Mouse (Mus musculus) intestine, embryonic 16.5 days (tissue): ENCODE results near the gene Hist1h2bb. TPM values are rescaled to one million over a fixed set of nuclear protein-coding genes. Genes with fewer than 3 reads are reported as not detected.
"Not testable (repeated sequence)": the region's sequence is repeated elsewhere in the genome, so short reads cannot be mapped to it uniquely, and the experiment has no call there.

Experiments used
- ATAC-seq: fragments of 200-750 bp; cut with Nextera tagmentation; 2 replicates; pipeline ENCODE4 v1.8.0; 2017; ENCODE audit warnings: moderate TSS enrichment, moderate library complexity
- H3K27ac ChIP-seq: fragments of 300-500 bp; sonication (generic); 2 replicates; pipeline ENCODE4 v1.5.1; 2014; ENCODE audit warnings: mild to moderate bottlenecking, low read length
- H3K27me3 ChIP-seq: fragments of 300-500 bp; sonication (generic); replicated peaks from 2 replicates; pipeline ENCODE4 v1.6.1; 2014; ENCODE audit warnings: low read length, control low read depth, mixed read lengths; ENCODE audit not compliant: control insufficient read depth, insufficient read depth
- H3K36me3 ChIP-seq: fragments of 300-500 bp; sonication (generic); 2 replicates; pipeline ENCODE4 v1.6.1; 2014; ENCODE audit warnings: low read length, control low read depth; ENCODE audit not compliant: control insufficient read depth, insufficient read depth
- H3K4me1 ChIP-seq: fragments of 300-500 bp; sonication (generic); 2 replicates; pipeline ENCODE4 v1.6.1; 2014; ENCODE audit warnings: low read length, control low read depth, mixed read lengths; ENCODE audit not compliant: control insufficient read depth, insufficient read depth
- H3K4me2 ChIP-seq: fragments of 300-500 bp; sonication (generic); 2 replicates; pipeline ENCODE4 v1.6.1; 2014; ENCODE audit warnings: low read depth, low read length, control low read depth
- H3K4me3 ChIP-seq: fragments of 300-500 bp; sonication (generic); 2 replicates; pipeline ENCODE4 v1.5.1; 2014; ENCODE audit warnings: mild to moderate bottlenecking, low read length
- H3K9ac ChIP-seq: fragments of 300-500 bp; sonication (generic); 2 replicates; pipeline ENCODE4 v1.6.1; 2014; ENCODE audit warnings: low read depth, low read length
- H3K9me3 ChIP-seq: fragments of 300-500 bp; sonication (generic); 2 replicates; pipeline ENCODE4 v1.6.1; 2016; ENCODE audit warnings: low read length, control low read depth; ENCODE audit not compliant: control insufficient read depth
- WGBS: fragments of 180-500 bp; shearing (Covaris S2); extraction: QIAGEN DNeasy Blood & Tissue Kit; methylation state at CpG from one replicate; pipeline ENCODE4 v1.1.7; 2014; 5-methylcytosine and 5-hydroxymethylcytosine counted together
- microRNA-seq: library from miRNA; unstranded; fragments of <30 nt; microRNA quantifications from one replicate; pipeline ENCODE4, GENCODE M21; 2016
- polyA plus RNA-seq: library from polyadenylated mRNA; unstranded; fragments of >200 nt; fragmentation: Nextera tagmentation; extraction: Ambion mirVana; gene quantifications from 2 replicates; pipeline ENCODE4 v1.2.1, GENCODE M21; 2015

The Hist1h2bb gene
- polyA plus RNA-seq, 1 experiment from 2014 or later, result 2.0 TPM

DNA sequence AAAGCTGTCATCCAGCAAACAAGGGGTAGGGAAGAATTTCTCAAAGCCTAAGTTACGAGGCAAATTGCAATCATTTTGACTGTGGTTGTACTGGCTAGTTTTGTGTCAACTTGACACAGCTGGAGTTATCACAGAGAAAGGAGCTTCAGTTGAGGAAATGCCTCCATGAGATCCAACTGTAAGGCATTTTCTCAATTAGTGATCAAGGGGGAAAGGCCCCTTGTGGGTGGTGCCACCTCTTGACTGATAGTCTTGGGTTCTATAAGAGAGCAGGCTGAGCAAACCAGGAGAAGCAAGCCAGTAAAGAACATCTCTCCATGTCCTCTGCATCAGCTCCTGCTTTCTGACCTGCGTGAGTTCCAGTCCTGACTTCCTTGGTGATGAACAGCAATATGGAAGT, 23.1 kb downstream of the Hist1h2bb start, which contains the start of gene Trim38:
Gene Trim38 (plus strand): TSS at position 301 of the 400 bp plus-strand sequence.
- not testable (repeated sequence) for H3K4me1 ChIP-seq, H3K9me3 ChIP-seq, ATAC-seq, H3K9ac ChIP-seq, H3K4me3 ChIP-seq, H3K4me2 ChIP-seq, H3K36me3 ChIP-seq, H3K27me3 ChIP-seq, H3K27ac ChIP-seq
- WGBS, result 93% methylated on average over 2 of the region's 2 CpGs

GRCm38 (mm10) chr13:23772561-23773313, 26.2 kb downstream of the Hist1h2bb start:
- peak; percentile 91 for ATAC-seq
- no peaks in the 10 kb centered on the region for H3K36me3 ChIP-seq
- no peaks in the 10 kb centered on the region for H3K27me3 ChIP-seq
- H3K4me1 ChIP-seq, result no peaks in the 10 kb centered on the region
- no peak overlapping the region for H3K9ac ChIP-seq
- H3K4me2 ChIP-seq, result peak overlapping the region; percentile 37
- H3K4me3 ChIP-seq, result peak overlapping the region; percentile 7
- H3K27ac ChIP-seq, result no peak overlapping the region
- WGBS, result 23% methylated on average over 21 of the region's 21 CpGs
- H3K9me3 ChIP-seq, result no peaks in the 10 kb centered on the region

GRCm38 (mm10) chr13:23778339-23778738, 31.8 kb downstream of the Hist1h2bb start:
- ATAC-seq, result no peak
- H3K27me3 ChIP-seq, result no peaks in the 10 kb centered on the region
- H3K4me2 ChIP-seq, result no peak overlapping the region
- no peak overlapping the region for H3K9ac ChIP-seq
- H3K36me3 ChIP-seq, result no peaks in the 10 kb centered on the region
- no peaks in the 10 kb centered on the region for H3K9me3 ChIP-seq
- H3K4me1 ChIP-seq, result no peaks in the 10 kb centered on the region
- H3K27ac ChIP-seq, result no peak overlapping the region
- no peak overlapping the region for H3K4me3 ChIP-seq
- WGBS, result 95% methylated on average over 7 of the region's 7 CpGs

DNA sequence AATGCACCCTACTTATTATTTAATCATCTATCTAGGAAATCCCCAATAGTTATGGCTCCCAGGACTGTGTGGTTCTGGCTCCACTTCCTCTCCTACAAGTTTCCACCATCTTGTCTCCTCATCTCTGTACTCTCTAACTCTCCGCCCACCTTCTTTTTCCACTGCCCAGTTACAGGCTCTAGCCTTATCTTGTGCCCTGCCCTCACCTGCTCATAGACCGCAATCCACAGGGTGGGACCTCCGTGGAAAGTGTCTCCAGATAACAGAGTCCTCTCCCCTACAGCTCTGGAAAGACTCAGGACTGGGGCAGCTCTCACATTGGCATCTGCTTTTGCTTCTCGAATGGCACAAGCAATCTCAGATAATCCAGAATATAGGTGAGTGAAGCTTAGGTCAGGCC, 32.5 kb downstream of the Hist1h2bb start:
- H3K36me3 ChIP-seq, result no peaks in the 10 kb centered on the region
- H3K9ac ChIP-seq, result no peak overlapping the region
- no peak overlapping the region for H3K4me3 ChIP-seq
- H3K4me1 ChIP-seq, result no peaks in the 10 kb centered on the region
- no peak overlapping the region for H3K4me2 ChIP-seq
- H3K27ac ChIP-seq, result no peak overlapping the region
- ATAC-seq, result no peak
- no peaks in the 10 kb centered on the region for H3K9me3 ChIP-seq
- WGBS, result 71% methylated on average over 4 of the region's 4 CpGs
- H3K27me3 ChIP-seq, result no peaks in the 10 kb centered on the region

DNA sequence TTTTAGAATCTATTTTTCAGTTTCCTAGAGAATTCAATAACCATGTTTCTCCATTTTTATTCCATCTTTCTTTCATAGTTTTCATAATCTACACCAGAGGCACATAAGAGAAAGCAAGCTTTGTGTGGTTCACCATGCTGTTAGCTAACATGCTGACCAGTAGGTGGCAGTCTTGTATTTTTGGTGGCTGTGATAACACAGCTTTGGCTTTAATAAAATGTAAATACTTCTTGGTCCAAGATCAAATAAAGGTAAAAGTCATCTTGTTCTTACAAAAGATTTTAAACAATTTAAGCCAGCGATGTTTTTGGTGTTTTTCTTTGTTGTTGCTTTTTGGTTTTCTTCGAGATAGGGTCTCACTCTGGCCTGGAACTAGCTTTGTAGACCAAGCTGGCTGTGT, 46.0 kb downstream of the Hist1h2bb start:
- 43% methylated on average over 2 of the region's 2 CpGs for WGBS
- no peak overlapping the region for H3K9ac ChIP-seq
- H3K27me3 ChIP-seq, result no peaks in the 10 kb centered on the region
- no peak overlapping the region for H3K27ac ChIP-seq
- no peak overlapping the region for H3K4me3 ChIP-seq
- no peak for ATAC-seq
- H3K4me1 ChIP-seq, result no peaks in the 10 kb centered on the region
- no peaks in the 10 kb centered on the region for H3K36me3 ChIP-seq
- no peak overlapping the region for H3K4me2 ChIP-seq
- H3K9me3 ChIP-seq, result no peaks in the 10 kb centered on the region

Small RNA genes lying within 50 kb of the gene (microRNA-seq; reads per million reads assigned to microRNA genes)
- gene Gm44314 (not detected), gene Gm44484 (not detected)

Other genes with a start within 250 kb of the Hist1h2bb start
- 3.5 and 3.7 TPM in 2 replicates for gene Hist1h4h, start 215.7 kb upstream of the Hist1h2bb start, polyA plus RNA-seq
- gene Hist1h2af, start 212.8 kb upstream of the Hist1h2bb start, polyA plus RNA-seq, result 2.5 and 3.6 TPM in 2 replicates
- 2.6 and 3.7 TPM in 2 replicates for gene Hist1h3g, start 211.3 kb upstream of the Hist1h2bb start, polyA plus RNA-seq
- gene Hist1h2bh, start 203.3 kb upstream of the Hist1h2bb start, polyA plus RNA-seq, result 0.65 and 0.94 TPM in 2 replicates
- 0.44 and 0.60 TPM in 2 replicates for gene Hist1h3f, start 202.7 kb upstream of the Hist1h2bb start, polyA plus RNA-seq
- 0.68 and 0.98 TPM in 2 replicates for gene Hist1h4f, start 195.1 kb upstream of the Hist1h2bb start, polyA plus RNA-seq
- gene Hist1h1d, start 193.5 kb upstream of the Hist1h2bb start, polyA plus RNA-seq, result 0.28 and 0.42 TPM in 2 replicates
- gene Hist1h3e, start 184.4 kb upstream of the Hist1h2bb start, polyA plus RNA-seq, result 2.7 and 4.1 TPM in 2 replicates
- gene Hist1h2ae, start 175.5 kb upstream of the Hist1h2bb start, polyA plus RNA-seq, result 39.1 and 46.5 TPM in 2 replicates
- 8.7 and 8.8 TPM in 2 replicates for gene Hist1h2bg, start 175.3 kb upstream of the Hist1h2bb start, polyA plus RNA-seq
- gene Hist1h2bf, start 172.5 kb upstream of the Hist1h2bb start, polyA plus RNA-seq, result 0.62 and 2.1 TPM in 2 replicates
- gene Hist1h2ad, start 172.4 kb upstream of the Hist1h2bb start, polyA plus RNA-seq, result 0.65 and 2.7 TPM in 2 replicates
- gene Hist1h3d, start 171.0 kb upstream of the Hist1h2bb start, polyA plus RNA-seq, result 3.8 and 4.8 TPM in 2 replicates
- 61.7 and 73.9 TPM in 2 replicates for gene Hist1h4d, start 165.1 kb upstream of the Hist1h2bb start, polyA plus RNA-seq
- gene Hist1h2be, start 125.6 kb upstream of the Hist1h2bb start, polyA plus RNA-seq, result 1.4 and 2.3 TPM in 2 replicates
- gene Hist1h1e, start 124.2 kb upstream of the Hist1h2bb start, polyA plus RNA-seq, result 10.4 and 13.7 TPM in 2 replicates
- 0.94 and 1.0 TPM in 2 replicates for gene Hist1h2ac, start 62.8 kb upstream of the Hist1h2bb start, polyA plus RNA-seq
- 101 and 110 TPM in 2 replicates for gene Hist1h2bc, start 62.5 kb upstream of the Hist1h2bb start, polyA plus RNA-seq
- gene Hist1h1t, start 50.9 kb upstream of the Hist1h2bb start, polyA plus RNA-seq, result 0.15 and 0.20 TPM in 2 replicates
- gene Hist1h4c, start 48.3 kb upstream of the Hist1h2bb start, polyA plus RNA-seq, result 2.9 and 3.1 TPM in 2 replicates
- gene Hfe, start 35.9 kb upstream of the Hist1h2bb start, polyA plus RNA-seq, result 8.5 and 9.7 TPM in 2 replicates
- 33.6 and 35.3 TPM in 2 replicates for gene Hist1h1c, start 7.9 kb upstream of the Hist1h2bb start, polyA plus RNA-seq
- gene Hist1h3c, start 1.1 kb upstream of the Hist1h2bb start, polyA plus RNA-seq, result 3.2 and 4.9 TPM in 2 replicates
- 16.9 and 20.0 TPM in 2 replicates for gene Hist1h2ab, start 4.4 kb downstream of the Hist1h2bb start, polyA plus RNA-seq
- 4.7 and 7.4 TPM in 2 replicates for gene Hist1h3b, start 5.5 kb downstream of the Hist1h2bb start, polyA plus RNA-seq
- gene Hist1h4b, start 10.3 kb downstream of the Hist1h2bb start, polyA plus RNA-seq, result 1.4 and 2.1 TPM in 2 replicates
- gene Hist1h4a, start 14.5 kb downstream of the Hist1h2bb start, polyA plus RNA-seq, result 0.60 TPM in 1 of 2 replicates, not detected in the other
- 3.1 and 4.2 TPM in 2 replicates for gene Hist1h3a, start 15.7 kb downstream of the Hist1h2bb start, polyA plus RNA-seq
- 0.38 and 0.99 TPM in 2 replicates for gene Hist1h1a, start 16.9 kb downstream of the Hist1h2bb start, polyA plus RNA-seq
- gene Trim38, start 23.2 kb downstream of the Hist1h2bb start, polyA plus RNA-seq, result 0.11 and 0.12 TPM in 2 replicates
- 0.11 TPM in 1 of 2 replicates, not detected in the other for gene Slc17a2, start 60.3 kb downstream of the Hist1h2bb start, polyA plus RNA-seq
- 0.22 and 0.35 TPM in 2 replicates for gene Slc17a3, start 92.7 kb downstream of the Hist1h2bb start, polyA plus RNA-seq
- gene Slc17a1, start 121.0 kb downstream of the Hist1h2bb start, polyA plus RNA-seq, result 0.77 and 0.97 TPM in 2 replicates
- gene Slc17a4, start 168.3 kb downstream of the Hist1h2bb start, polyA plus RNA-seq, result 24.8 and 31.7 TPM in 2 replicates
- gene Hist1h2ba, start 187.4 kb downstream of the Hist1h2bb start, polyA plus RNA-seq, result not detected in 2 replicates
- gene Hist1h2aa, start 187.7 kb downstream of the Hist1h2bb start, polyA plus RNA-seq, result not detected in 2 replicates
- gene Scgn, start 244.5 kb downstream of the Hist1h2bb start, polyA plus RNA-seq, result 7.5 and 7.9 TPM in 2 replicates